Mouse (Mus musculus): ENCODE results near the gene BC005537. TPM values are rescaled to one million over a fixed set of nuclear protein-coding genes. Genes with fewer than 3 reads are reported as not detected.

Gene BC005537
- total and polyA plus RNA-seq, 2 experiments from 2014 or later: 14.0 to 43.9 TPM

- H3K27ac ChIP-seq (ENCODE audit: low read depth): no peak within 1 kb of the TSS
- WGBS: 19% methylated on average over 40 of the region's 40 CpGs
- no peaks in the 10 kb centered on the region for H3K27me3 ChIP-seq (ENCODE audit: control insufficient read depth, insufficient read depth, low read length)
- ATAC-seq (ENCODE audit: insufficient read depth, low read depth) (peak; percentile 64), DNase-seq (ENCODE audit: low spot score) (no peak)
- H3K36me3 ChIP-seq (replicated peaks; ENCODE audit: control insufficient read depth, insufficient read depth, low read length): peaks cover 13% of the 10 kb centered on the region
- H3K9ac ChIP-seq (replicated peaks; ENCODE audit: low read depth, low read length): no peak within 1 kb of the TSS
- peak within 1 kb of the TSS; percentile 68 for H3K4me2 ChIP-seq (ENCODE audit: low read depth, low read length)
- no peaks in the 10 kb centered on the region for H3K9me3 ChIP-seq (replicated peaks; ENCODE audit: control insufficient read depth, low read length)
- peak within 1 kb of the TSS; percentile 41 for H3K4me3 ChIP-seq (ENCODE audit: low read depth, low read length)
- TF ChIP-seq EP300 (IDR thresholded peaks at IDR 0.05; ENCODE audit: low read depth): no peak
- TF ChIP-seq CTCF (IDR thresholded peaks at IDR 0.05; ENCODE audit: low read depth): no peak
- H3K4me1 ChIP-seq (ENCODE audit: control insufficient read depth, insufficient read depth): 0 out of 2 replicates have a peak, but pooled peaks cover 5% of the 10 kb centered on the region
These were observed 43.8 kb downstream of the BC005537 start, which contains the start of gene D130043K22Rik for GRCm38 (mm10) chr13:24844983-24845955. D130043K22Rik (plus strand) TSS chr13:24845135.

GRCm38 (mm10) chr13:24849318-24849717 lies 47.9 kb downstream of the BC005537 start:
- no peaks in the 10 kb centered on the region for H3K36me3 ChIP-seq (replicated peaks; ENCODE audit: control insufficient read depth, insufficient read depth, low read length)
- H3K9me3 ChIP-seq (replicated peaks; ENCODE audit: control insufficient read depth, low read length): no peaks in the 10 kb centered on the region
- H3K27ac ChIP-seq (ENCODE audit: low read depth): no peak overlapping the region
- ATAC-seq (ENCODE audit: insufficient read depth, low read depth) (no peak), DNase-seq (ENCODE audit: low spot score) (no peak)
- no peak overlapping the region for H3K9ac ChIP-seq (replicated peaks; ENCODE audit: low read depth, low read length)
- no peak overlapping the region for H3K4me2 ChIP-seq (ENCODE audit: low read depth, low read length)
- no peak for TF ChIP-seq EP300 (IDR thresholded peaks at IDR 0.05; ENCODE audit: low read depth)
- no peak for TF ChIP-seq CTCF (IDR thresholded peaks at IDR 0.05; ENCODE audit: low read depth)
- H3K27me3 ChIP-seq (ENCODE audit: control insufficient read depth, insufficient read depth, low read length): no peaks in the 10 kb centered on the region
- H3K4me1 ChIP-seq (ENCODE audit: control insufficient read depth, insufficient read depth): 0 out of 2 replicates have a peak, but pooled peaks cover 5% of the 10 kb centered on the region
- H3K4me3 ChIP-seq (ENCODE audit: low read depth, low read length): no peak overlapping the region
- WGBS: 85% methylated on average over 4 of the region's 4 CpGs

- H3K4me3 ChIP-seq (ENCODE audit: low read depth, low read length): no peak overlapping the region
- no peaks in the 10 kb centered on the region for H3K36me3 ChIP-seq (replicated peaks; ENCODE audit: control insufficient read depth, insufficient read depth, low read length)
- no peak overlapping the region for H3K4me2 ChIP-seq (ENCODE audit: low read depth, low read length)
- no peak overlapping the region for H3K27ac ChIP-seq (ENCODE audit: low read depth)
- WGBS: 85% methylated on average over 2 of the region's 2 CpGs
- H3K4me1 ChIP-seq (ENCODE audit: control insufficient read depth, insufficient read depth): no peaks in the 10 kb centered on the region
- no peak for ATAC-seq (ENCODE audit: insufficient read depth, low read depth)
- no peak for TF ChIP-seq EP300 (IDR thresholded peaks at IDR 0.05; ENCODE audit: low read depth)
- TF ChIP-seq CTCF (IDR thresholded peaks at IDR 0.05; ENCODE audit: low read depth): no peak
- no peak overlapping the region for H3K9ac ChIP-seq (replicated peaks; ENCODE audit: low read depth, low read length)
- DNase-seq (ENCODE audit: low spot score): no peak
- no peaks in the 10 kb centered on the region for H3K27me3 ChIP-seq (ENCODE audit: control insufficient read depth, insufficient read depth, low read length)
- no peaks in the 10 kb centered on the region for H3K9me3 ChIP-seq (replicated peaks; ENCODE audit: control insufficient read depth, low read length)
These were observed 50.5 kb downstream of the BC005537 start for GRCm38 (mm10) chr13:24851989-24852388.

GRCm38 (mm10) chr13:24852570-24852969 lies 51.1 kb downstream of the BC005537 start:
- 23% methylated on average over 3 of the region's 3 CpGs for WGBS
- TF ChIP-seq EP300 (IDR thresholded peaks at IDR 0.05; ENCODE audit: low read depth): no peak
- TF ChIP-seq CTCF (IDR thresholded peaks at IDR 0.05; ENCODE audit: low read depth): no peak
- no peak overlapping the region for H3K4me2 ChIP-seq (ENCODE audit: low read depth, low read length)
- no peaks in the 10 kb centered on the region for H3K4me1 ChIP-seq (ENCODE audit: control insufficient read depth, insufficient read depth)
- H3K4me3 ChIP-seq (ENCODE audit: low read depth, low read length): no peak overlapping the region
- DNase-seq (ENCODE audit: low spot score) (no peak), ATAC-seq (ENCODE audit: insufficient read depth, low read depth) (peak; percentile 49; the same call in 1 of the 2 replicates)
- H3K27me3 ChIP-seq (ENCODE audit: control insufficient read depth, insufficient read depth, low read length): no peaks in the 10 kb centered on the region
- H3K36me3 ChIP-seq (replicated peaks; ENCODE audit: control insufficient read depth, insufficient read depth, low read length): no peaks in the 10 kb centered on the region
- no peaks in the 10 kb centered on the region for H3K9me3 ChIP-seq (replicated peaks; ENCODE audit: control insufficient read depth, low read length)
- no peak overlapping the region for H3K9ac ChIP-seq (replicated peaks; ENCODE audit: low read depth, low read length)
- H3K27ac ChIP-seq (ENCODE audit: low read depth): no peak overlapping the region

- no peaks in the 10 kb centered on the region for H3K4me1 ChIP-seq (ENCODE audit: control insufficient read depth, insufficient read depth)
- TF ChIP-seq CTCF (IDR thresholded peaks at IDR 0.05; ENCODE audit: low read depth) (no peak), EP300 (IDR thresholded peaks at IDR 0.05; ENCODE audit: low read depth) (no peak)
- no peaks in the 10 kb centered on the region for H3K9me3 ChIP-seq (replicated peaks; ENCODE audit: control insufficient read depth, low read length)
- no peak overlapping the region for H3K4me2 ChIP-seq (ENCODE audit: low read depth, low read length)
- no peak overlapping the region for H3K27ac ChIP-seq (ENCODE audit: low read depth)
- no peak for ATAC-seq (ENCODE audit: insufficient read depth, low read depth)
- H3K9ac ChIP-seq (replicated peaks; ENCODE audit: low read depth, low read length): no peak overlapping the region
- no peaks in the 10 kb centered on the region for H3K36me3 ChIP-seq (replicated peaks; ENCODE audit: control insufficient read depth, insufficient read depth, low read length)
- DNase-seq (ENCODE audit: low spot score): no peak
- H3K27me3 ChIP-seq (ENCODE audit: control insufficient read depth, insufficient read depth, low read length): no peaks in the 10 kb centered on the region
- no peak overlapping the region for H3K4me3 ChIP-seq (ENCODE audit: low read depth, low read length)
These were observed 57.7 kb downstream of the BC005537 start for GRCm38 (mm10) chr13:24859115-24859514.

All from heart, postnatal 0 days (tissue).